Mouse (Mus musculus) forebrain, embryonic 16.5 days (tissue): ENCODE results near the gene Myh2. TPM values are rescaled to one million over a fixed set of nuclear protein-coding genes. Genes with fewer than 3 reads are reported as not detected.

Experiments used
- ATAC-seq: fragments of 200-750 bp; cut with Nextera tagmentation; 2 replicates; pipeline ENCODE4 v1.8.0; 2017; ENCODE audit warnings: mild to moderate bottlenecking, moderate library complexity
- H3K27ac ChIP-seq: fragments of 300-500 bp; sonication (generic); 2 replicates; pipeline ENCODE4 v1.5.1; 2014; ENCODE audit warnings: low read length, control low read depth
- H3K27me3 ChIP-seq: fragments of 300-500 bp; sonication (generic); replicated peaks from 2 replicates; pipeline ENCODE4 v1.6.1; 2014; ENCODE audit warnings: low read length; ENCODE audit not compliant: control insufficient read depth, insufficient read depth
- H3K36me3 ChIP-seq: fragments of 300-500 bp; sonication (generic); 2 replicates; pipeline ENCODE4 v1.6.1; 2014; ENCODE audit not compliant: control insufficient read depth, insufficient read depth
- H3K4me1 ChIP-seq: fragments of 300-500 bp; sonication (generic); replicated peaks from 2 replicates; pipeline ENCODE4 v1.6.1; 2014; ENCODE audit warnings: low read length; ENCODE audit not compliant: control insufficient read depth, insufficient read depth
- H3K4me2 ChIP-seq: fragments of 300-500 bp; sonication (generic); 2 replicates; pipeline ENCODE4 v1.6.1; 2014; ENCODE audit warnings: mild to moderate bottlenecking, low read length, control low read depth
- H3K4me3 ChIP-seq: fragments of 300-500 bp; sonication (generic); replicated peaks from 2 replicates; pipeline ENCODE4 v1.5.1; 2014; ENCODE audit warnings: mild to moderate bottlenecking, low read length, control low read depth
- H3K9ac ChIP-seq: fragments of 300-500 bp; sonication (generic); replicated peaks from 2 replicates; pipeline ENCODE4 v1.6.1; 2014; ENCODE audit warnings: low read depth, low read length, control low read depth
- H3K9me3 ChIP-seq: fragments of 300-500 bp; sonication (generic); 2 replicates; pipeline ENCODE4 v1.6.1; 2016; ENCODE audit warnings: low read length; ENCODE audit not compliant: control insufficient read depth
- WGBS: fragments of 180-500 bp; shearing (Covaris S2); extraction: QIAGEN DNeasy Blood & Tissue Kit; methylation state at CpG from one replicate; pipeline ENCODE4 v1.1.7; 2014; 5-methylcytosine and 5-hydroxymethylcytosine counted together
- polyA plus RNA-seq: library from polyadenylated mRNA; unstranded; fragments of >200 nt; fragmentation: Nextera tagmentation; extraction: Ambion mirVana; gene quantifications from 2 replicates; pipeline ENCODE4 v1.2.1, GENCODE M21; 2015

The Myh2 gene
- polyA plus RNA-seq, 1 experiment from 2014 or later = 0.05 TPM

GRCm38 (mm10) chr11:67143065-67143464 lies 27.8 kb upstream of the Myh2 start:
- H3K4me2 ChIP-seq = no peak overlapping the region
- H3K36me3 ChIP-seq = no peaks in the 10 kb centered on the region
- no peak for ATAC-seq
- no peak overlapping the region for H3K4me3 ChIP-seq
- H3K27me3 ChIP-seq = no peaks in the 10 kb centered on the region
- no peak overlapping the region for H3K9ac ChIP-seq
- 85% methylated on average over 5 of the region's 5 CpGs for WGBS
- no peak overlapping the region for H3K27ac ChIP-seq
- no peaks in the 10 kb centered on the region for H3K4me1 ChIP-seq
- no peaks in the 10 kb centered on the region for H3K9me3 ChIP-seq

GRCm38 (mm10) chr11:67143863-67144498 lies 26.8 kb upstream of the Myh2 start:
- no peak for ATAC-seq
- Histone ChIP-seq H3K9me3 (no peaks in the 10 kb centered on the region), H3K27me3 (no peaks in the 10 kb centered on the region), H3K4me2 (no peak overlapping the region), H3K9ac (no peak overlapping the region), H3K4me1 (no peaks in the 10 kb centered on the region), H3K4me3 (no peak overlapping the region), H3K27ac (no peak overlapping the region), H3K36me3 (no peaks in the 10 kb centered on the region)
- 89% methylated on average over 4 of the region's 4 CpGs for WGBS

GRCm38 (mm10) chr11:67144559-67145265 lies 26.1 kb upstream of the Myh2 start:
- WGBS = 78% methylated on average over 6 of the region's 6 CpGs
- Histone ChIP-seq H3K27ac (no peak overlapping the region), H3K4me3 (no peak overlapping the region), H3K4me1 (no peaks in the 10 kb centered on the region), H3K9me3 (no peaks in the 10 kb centered on the region), H3K4me2 (no peak overlapping the region), H3K36me3 (no peaks in the 10 kb centered on the region), H3K9ac (no peak overlapping the region), H3K27me3 (no peaks in the 10 kb centered on the region)
- no peak for ATAC-seq

- Histone ChIP-seq H3K4me3 (no peak overlapping the region), H3K9me3 (no peaks in the 10 kb centered on the region), H3K4me2 (no peak overlapping the region), H3K27ac (no peak overlapping the region), H3K36me3 (no peaks in the 10 kb centered on the region), H3K9ac (no peak overlapping the region), H3K27me3 (no peaks in the 10 kb centered on the region), H3K4me1 (no peaks in the 10 kb centered on the region)
- WGBS = 85% methylated on average over 5 of the region's 5 CpGs
- ATAC-seq = no peak
Observed at GRCm38 (mm10) chr11:67145482-67146408, 25.1 kb upstream of the Myh2 start.

- ATAC-seq = no peak
- Histone ChIP-seq H3K9me3 (no peaks in the 10 kb centered on the region), H3K27me3 (no peaks in the 10 kb centered on the region), H3K27ac (no peak overlapping the region), H3K4me2 (no peak overlapping the region), H3K36me3 (no peaks in the 10 kb centered on the region), H3K4me1 (no peaks in the 10 kb centered on the region), H3K4me3 (no peak overlapping the region), H3K9ac (no peak overlapping the region)
- WGBS = 96% methylated on average over 4 of the region's 4 CpGs
Observed at GRCm38 (mm10) chr11:67146409-67147282, 24.2 kb upstream of the Myh2 start.

- Histone ChIP-seq H3K27me3 (no peaks in the 10 kb centered on the region), H3K9me3 (no peaks in the 10 kb centered on the region), H3K4me1 (no peaks in the 10 kb centered on the region), H3K36me3 (no peaks in the 10 kb centered on the region), H3K27ac (no peak overlapping the region), H3K4me3 (no peak overlapping the region), H3K9ac (no peak overlapping the region), H3K4me2 (no peak overlapping the region)
- 93% methylated on average over 12 of the region's 12 CpGs for WGBS
- no peak for ATAC-seq
Observed at GRCm38 (mm10) chr11:67147283-67147921, 23.4 kb upstream of the Myh2 start.

GRCm38 (mm10) chr11:67148286-67149012 lies 22.4 kb upstream of the Myh2 start:
- Histone ChIP-seq H3K4me2 (no peak overlapping the region), H3K4me1 (no peaks in the 10 kb centered on the region), H3K36me3 (no peaks in the 10 kb centered on the region), H3K27me3 (no peaks in the 10 kb centered on the region), H3K9me3 (no peaks in the 10 kb centered on the region), H3K9ac (no peak overlapping the region), H3K27ac (no peak overlapping the region), H3K4me3 (no peak overlapping the region)
- no peak for ATAC-seq
- 60% methylated on average over 4 of the region's 4 CpGs for WGBS

- no peak overlapping the region for H3K9ac ChIP-seq
- no peak overlapping the region for H3K27ac ChIP-seq
- H3K4me3 ChIP-seq = no peak overlapping the region
- 63% methylated on average over 2 of the region's 2 CpGs for WGBS
- no peaks in the 10 kb centered on the region for H3K9me3 ChIP-seq
- H3K36me3 ChIP-seq = no peaks in the 10 kb centered on the region
- H3K4me2 ChIP-seq = no peak overlapping the region
- H3K27me3 ChIP-seq = no peaks in the 10 kb centered on the region
- ATAC-seq = no peak
- H3K4me1 ChIP-seq = no peaks in the 10 kb centered on the region
Observed at GRCm38 (mm10) chr11:67150237-67150636, 20.6 kb upstream of the Myh2 start.
